Mouse (Mus musculus): ENCODE measurements at regions not wholly inside any gene's neighbourhood (a gene's known extent, or its start where the extent isn't known, plus 50 kb on each side); places are given as distances from the start of the nearest gene placed in this dataset.

DNA sequence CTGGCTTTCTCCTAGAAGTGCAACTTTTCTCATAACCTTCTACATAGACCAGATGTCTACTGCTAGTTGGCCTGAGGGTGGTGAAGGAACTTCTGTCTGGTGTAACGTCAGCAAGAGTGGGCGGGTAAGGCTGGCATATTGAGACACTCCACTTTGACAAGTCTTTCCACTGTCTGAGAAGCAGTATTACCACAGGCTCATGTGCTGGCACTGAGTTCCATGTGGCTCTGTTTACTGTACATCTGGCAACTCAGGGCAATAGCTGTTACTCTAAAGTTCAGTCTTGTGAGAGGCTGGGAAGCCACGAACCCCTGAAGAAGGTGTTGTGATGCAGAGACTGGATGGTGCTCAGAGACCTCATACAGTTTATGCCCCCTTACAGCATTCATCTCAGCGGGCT is 230.7 kb upstream of the Tbx18 start:
- no peak for DNase-seq (ENCODE audit: low read depth, low spot score)

DNA sequence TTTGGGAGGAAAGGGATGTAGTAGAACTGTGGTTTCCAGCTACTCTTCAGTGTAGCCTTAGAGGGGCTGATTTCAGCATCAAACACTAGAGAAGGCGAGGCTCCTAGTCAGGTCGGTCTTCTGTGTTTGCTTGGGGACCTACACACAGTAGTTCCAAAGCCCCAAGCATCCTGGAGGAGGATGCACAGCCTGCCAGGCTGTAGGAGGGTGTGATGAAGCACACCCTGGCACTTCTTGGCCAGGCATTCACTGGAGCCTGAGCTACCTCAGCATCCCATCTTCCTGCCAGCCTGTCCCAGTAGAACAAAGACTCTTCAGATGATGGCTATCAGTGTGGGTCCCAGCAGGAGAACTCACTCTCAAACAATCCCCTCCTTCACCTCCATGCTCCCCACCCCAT is 233.4 kb upstream of the Tbx18 start:
- DNase-seq (ENCODE audit: low read depth, low spot score), result no peak

DNA sequence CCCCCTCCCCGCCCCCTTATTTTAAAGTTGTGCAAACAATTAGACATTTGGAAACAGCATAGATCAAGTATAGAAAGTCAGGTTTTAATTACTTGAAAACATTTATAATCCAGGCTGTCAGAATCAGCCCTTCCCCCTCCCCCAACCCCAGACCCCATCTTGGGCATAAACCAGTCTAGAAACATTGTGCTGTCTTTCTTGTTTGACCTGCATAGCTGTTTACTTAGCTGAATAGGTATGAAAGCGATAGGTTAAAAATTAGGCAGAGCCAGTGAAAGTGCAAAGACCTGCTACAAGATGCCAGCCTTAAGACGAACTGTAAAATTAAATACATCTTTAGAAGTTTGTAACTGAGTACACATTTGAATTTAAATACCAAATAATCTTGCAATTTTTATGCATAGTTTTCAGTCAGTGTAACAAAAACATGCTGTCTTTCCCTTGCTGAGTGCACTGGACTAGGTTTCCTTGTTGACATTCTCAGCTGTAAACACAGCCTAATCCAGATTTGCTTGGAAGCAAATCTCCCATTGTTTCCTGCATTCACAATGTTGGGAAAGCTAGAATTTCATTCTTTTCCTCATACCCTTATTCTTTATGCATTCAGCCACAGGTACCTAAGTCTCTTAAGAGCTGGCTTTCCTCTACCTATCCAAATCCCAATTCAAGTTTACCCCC is 234.2 kb upstream of the Tbx18 start:
- DNase-seq (ENCODE audit: low read depth, low spot score), result no peak

DNA sequence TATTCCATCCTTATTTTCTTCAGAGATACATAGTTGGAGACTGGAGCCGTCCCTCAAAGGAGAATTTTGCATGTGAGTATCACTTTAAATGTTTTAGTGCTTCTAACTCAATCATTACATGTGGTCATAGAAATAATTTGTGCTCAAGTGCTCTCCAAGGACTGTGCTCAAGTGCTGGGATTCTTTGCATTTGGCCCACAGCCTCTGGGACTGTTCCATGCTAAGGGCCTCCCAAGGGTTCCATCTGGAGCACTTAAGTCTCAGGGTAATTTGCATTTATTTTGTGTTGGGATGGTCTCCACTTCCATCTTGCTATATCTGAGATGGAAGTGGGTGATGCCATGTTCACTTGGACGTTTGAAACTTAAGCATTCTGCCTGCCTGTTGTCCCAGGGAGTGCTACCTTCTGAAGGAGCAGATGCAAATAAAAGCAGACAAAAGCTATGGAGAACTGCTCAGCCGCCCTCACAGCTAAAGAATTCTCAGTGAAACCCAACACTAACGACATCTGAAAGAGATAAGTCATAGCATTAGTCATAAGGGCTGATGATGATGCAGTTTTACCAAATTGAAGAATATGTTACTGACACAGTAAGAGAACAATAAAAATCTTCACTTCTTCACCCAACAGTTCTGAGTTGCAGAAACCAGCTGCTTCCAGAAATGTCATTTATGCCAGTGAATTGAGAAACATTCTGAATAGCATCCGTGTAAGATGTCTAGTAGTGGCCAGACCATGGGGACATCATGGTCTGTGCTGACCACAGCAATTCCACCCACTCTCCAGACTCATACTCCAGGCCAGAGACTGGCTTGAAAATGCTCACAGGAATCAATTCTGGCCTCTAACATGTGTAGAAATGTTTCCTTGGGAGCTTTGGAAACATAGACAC is 237.4 kb upstream of the Tbx18 start:
- DNase-seq (ENCODE audit: low read depth, low spot score), result no peak

DNA sequence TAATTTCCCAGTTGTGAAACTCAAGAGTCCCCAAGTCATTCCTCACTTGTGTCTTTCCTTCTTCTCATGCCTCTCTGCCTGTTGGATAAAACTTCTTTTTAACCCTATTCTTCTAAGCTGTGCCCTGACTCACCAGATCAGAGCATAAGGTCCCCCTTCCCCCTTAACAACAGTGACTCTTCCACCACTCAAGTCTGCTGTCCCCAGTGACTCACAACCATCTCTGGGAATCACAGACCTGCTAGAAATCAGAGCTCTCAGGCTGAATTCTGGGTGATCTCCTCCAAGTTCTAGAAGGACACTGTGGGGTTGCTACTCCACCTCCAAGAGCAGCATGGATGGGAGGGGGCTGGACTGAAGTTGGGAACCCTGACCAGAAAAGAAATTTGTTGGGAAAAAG is 239.5 kb upstream of the Tbx18 start:
- no peak for DNase-seq (ENCODE audit: low read depth, low spot score)

DNA sequence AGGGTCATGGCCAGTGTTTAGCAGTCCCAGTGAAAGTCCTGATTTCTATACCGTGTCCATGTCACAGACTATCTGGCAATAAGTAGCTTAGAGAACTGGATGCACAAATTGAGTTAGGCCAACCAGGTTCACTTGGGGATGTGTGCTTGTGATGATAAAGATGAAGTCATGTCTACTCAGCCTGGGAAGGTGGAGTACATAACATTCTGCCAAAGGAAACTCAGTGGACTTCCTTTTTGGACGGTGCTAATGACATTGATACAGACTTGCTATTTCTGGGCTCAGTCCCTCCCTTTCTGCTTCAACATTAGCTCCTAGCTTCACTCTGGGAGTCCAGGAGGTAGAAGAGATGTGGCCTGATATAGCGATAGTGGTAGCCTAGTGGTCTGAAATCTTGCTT is 240.7 kb upstream of the Tbx18 start:
- DNase-seq (ENCODE audit: low read depth, low spot score), result no peak

DNA sequence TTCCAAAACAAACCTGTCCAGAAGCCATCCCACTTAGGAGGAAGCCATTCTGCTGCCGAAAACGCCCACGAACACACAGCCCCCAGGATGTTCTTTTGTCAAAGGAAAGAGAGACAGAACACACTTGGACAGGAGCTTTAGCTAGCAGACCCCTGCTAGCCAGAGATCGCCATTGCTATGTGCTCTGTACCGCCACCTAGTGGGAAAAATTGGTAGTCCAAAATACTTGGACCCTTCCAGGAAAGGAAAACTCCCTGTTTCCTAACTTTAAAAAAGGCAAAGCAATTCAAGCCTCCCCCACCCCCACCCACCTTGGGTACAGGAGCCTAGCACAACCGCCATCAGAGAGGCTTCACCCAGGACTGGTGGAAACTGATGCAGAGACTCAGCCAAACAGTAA is 242.5 kb upstream of the Tbx18 start:
- DNase-seq (ENCODE audit: low read depth, low spot score), result peak; percentile 56

DNA sequence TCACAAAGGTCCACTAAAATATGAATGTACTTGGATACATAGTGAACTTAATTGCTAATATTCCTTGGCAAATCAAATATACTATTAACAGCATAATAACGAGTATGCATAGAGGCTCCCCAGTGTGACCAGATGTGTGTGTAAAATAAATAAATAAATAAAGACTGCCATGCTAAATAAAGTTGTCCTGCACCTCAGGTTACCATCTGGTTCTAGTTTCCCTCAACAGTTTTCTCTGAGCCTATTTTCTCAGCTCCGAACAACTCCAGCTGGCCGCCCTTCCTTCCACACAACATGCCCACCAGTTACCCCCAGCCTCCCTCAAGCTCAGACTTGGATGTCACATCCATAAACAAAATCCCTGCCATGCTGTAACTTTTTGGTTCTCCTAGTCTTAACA is 253.8 kb upstream of the Tbx18 start:
- DNase-seq (ENCODE audit: low read depth, low spot score), result peak; percentile 49

DNA sequence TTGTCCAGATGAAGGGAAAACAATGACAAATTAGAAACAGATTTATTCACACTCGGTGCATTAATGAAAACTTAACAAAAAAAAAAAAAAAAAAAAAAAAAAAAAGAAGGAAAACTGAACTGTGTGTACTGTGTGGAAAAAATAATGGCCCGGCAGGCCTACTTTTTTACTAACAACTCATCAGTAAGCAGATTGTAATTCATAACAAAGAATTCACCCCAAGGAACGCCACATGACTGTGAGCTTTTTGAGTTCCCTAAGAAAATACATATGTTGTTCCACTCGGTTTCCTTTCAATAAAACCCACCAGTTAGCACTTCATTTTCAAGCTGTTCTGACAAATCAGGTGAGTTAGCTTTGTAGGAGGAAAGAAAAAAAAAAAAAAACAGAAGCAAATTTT is 254.4 kb upstream of the Tbx18 start:
- peak; percentile 3 for DNase-seq (ENCODE audit: low read depth, low spot score)

DNA sequence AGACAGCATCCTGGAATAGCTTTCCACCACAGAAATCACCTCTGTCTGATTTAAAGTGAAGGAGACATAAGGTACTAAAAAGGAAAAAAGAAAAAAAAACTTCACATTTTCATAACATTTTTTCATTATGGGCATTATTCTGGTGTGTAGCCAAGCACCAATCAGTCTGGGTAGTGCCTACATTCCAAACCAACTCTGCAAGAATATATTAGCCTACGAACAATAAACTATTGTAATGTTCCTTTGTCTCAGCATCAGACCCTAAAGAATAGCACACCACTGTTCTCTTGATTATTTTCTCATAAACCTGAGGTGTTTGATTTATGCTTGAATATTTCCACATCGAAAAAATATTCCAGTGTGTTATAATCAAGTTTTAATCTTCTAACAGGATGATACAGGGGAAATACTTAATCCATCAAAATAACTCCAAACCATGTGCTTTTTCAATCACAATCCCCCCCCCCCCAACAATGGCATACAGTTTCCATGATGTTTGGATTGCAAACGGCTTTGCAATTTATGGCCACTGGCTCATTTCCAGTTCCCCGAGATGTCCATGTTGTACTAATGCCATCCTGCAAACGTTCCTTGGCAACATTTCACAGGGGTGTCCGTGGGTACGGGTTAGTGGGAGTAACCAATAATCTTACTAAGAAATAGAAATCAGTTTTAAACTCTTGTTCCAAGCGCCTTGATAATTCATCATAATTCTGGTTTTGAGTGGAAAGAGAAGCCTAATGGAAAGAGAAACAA is 275.1 kb upstream of the Tbx18 start:
- DNase-seq (ENCODE audit: low read depth, low spot score), result no peak

DNA sequence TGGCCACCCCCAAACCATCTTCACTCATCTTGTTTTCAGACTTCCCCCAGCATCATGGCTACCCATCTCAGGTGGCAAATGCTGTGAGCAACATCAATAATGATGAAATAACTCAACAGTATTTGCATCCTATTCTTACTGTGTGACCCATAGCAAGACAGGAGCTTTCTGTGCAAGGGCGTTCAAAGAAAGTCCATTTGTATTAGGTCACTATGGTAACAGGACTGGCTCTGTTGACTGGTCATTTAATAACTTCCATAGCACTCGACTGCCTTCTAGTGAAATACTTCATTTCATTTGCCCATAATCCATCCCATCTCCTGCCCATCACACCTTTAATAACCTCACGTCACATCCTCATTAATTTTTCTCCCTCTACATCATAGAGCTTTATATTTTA is 292.7 kb upstream of the Tbx18 start:
- no peak for DNase-seq (ENCODE audit: low read depth, low spot score)

DNA sequence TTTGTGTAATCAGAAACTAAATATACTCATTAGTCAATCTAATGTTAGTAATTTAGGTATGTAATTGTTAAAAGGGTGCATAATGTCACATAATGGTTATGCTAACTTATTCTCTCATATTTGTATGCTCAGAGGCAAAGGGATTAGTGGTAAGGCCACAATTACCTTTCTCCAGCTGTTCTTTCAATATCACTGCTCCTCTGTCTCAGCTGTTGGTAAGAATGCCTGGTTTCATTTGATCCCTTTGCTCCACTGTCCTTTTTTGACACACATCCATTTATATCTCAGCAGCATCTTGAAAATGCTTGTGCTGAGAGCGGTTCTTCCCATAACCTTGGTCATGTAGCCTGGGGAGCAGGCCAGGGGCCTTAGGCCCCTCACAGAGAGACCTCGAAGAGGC is 294.9 kb upstream of the Tbx18 start:
- DNase-seq (ENCODE audit: low read depth, low spot score), result no peak

DNA sequence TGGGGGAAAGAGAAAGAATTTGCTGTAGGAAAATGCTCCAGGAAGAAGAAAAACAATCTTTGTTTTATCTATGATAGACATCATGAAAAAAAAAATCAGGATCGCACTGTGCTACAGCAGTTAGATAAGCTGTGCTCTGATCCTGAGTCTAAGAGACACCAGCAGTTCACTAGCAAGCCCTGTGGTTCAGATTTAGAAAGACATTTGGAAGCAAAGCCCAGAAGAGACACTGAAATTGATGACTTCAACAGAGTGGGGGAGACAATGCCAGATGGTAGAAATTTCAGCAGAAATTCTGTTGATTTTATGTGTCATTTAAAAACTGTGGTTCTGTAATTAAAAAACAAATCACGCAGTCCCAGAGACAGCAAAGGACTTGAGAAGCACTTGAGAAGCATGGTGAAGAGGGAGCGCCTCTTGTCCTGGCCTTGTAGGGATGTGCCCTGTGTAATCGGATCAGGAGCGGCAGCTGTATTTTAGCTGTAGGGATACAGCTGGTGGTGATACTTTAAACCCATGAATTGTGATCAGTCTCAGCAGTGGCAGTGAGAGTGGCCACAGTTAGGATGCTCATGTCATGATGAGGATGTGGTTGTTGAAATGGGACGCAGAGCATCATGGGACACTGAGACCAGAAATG is 296.4 kb upstream of the Nt5e start:
- no peak for DNase-seq (ENCODE audit: low read depth, low spot score)

DNA sequence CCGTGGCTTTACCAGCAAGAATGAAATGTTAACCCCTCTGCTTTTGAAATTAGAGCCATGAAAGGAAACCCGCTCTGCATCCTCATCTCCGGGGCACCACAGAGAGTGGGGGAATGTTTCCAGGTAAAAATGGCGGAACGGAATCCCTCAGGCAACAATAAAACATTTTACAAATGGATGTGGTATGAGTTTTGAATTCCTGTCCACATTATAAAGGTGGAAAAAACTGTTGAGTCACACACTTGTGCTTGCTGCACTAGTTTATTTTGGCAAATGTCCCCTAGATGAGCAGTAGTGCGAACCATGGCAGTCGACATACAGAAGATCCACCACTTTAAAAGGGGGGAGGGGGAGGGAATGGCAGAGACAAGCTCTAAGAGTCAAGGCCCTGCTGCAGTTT is 289.4 kb upstream of the Nt5e start:
- DNase-seq (ENCODE audit: low read depth, low spot score), result no peak

DNA sequence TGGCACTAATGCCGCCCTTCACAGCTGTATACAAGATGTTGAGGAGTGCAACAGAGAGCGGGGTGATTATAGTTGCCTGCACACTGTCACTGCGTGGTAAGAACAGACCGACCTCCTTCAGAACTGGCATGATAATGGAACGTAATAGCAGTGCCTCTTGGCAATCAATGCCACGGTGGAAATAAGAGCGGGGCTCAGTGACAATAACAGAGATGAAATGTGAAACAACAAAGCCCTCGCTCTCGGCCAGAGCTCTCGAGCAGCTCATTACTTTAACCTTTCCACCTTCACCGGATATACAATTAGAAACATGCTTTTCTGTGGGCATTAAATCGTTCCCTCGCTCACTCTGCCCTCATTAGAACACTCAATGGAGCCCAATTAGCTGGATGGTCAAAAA is 277.7 kb upstream of the Nt5e start:
- no peak for DNase-seq (ENCODE audit: low read depth, low spot score)

DNA sequence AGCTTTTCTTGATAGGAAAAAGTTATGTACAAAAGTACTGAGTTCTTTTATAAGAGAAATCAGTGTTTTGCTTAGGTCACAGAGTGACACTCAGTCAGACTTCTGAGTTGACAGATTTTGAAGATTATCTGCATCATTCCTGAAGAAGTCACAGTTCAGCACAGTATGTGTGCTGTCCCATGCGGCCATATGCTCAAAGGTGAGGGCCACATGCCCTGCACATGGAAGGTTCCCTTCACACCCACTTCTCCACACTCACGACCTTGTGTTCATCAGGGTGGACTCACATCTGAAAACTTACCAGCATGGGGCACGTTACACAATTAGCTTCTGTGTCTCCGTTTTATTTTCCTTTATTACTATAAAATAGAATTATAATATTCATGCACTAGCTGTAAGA is 277.2 kb upstream of the Nt5e start:
- DNase-seq (ENCODE audit: low read depth, low spot score), result no peak

DNA sequence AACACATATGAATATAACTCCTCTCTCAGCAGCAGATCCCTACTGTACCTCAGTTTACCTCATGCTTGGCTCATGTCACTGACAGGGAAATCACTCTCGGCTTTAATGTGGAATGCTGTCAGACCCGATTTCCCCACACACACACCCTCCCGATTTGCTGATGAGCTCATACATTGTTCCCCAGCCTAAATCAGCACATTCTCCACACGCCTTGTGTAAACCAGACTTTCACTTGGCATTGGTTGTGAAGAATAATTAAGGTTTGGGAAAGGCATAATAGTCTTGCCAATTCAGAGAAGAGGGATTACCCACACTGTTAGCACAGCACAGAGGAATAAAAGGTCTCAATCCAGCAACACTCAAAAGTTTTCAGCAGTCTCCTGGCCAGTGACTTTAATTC is 268.4 kb upstream of the Nt5e start:
- DNase-seq (ENCODE audit: low read depth, low spot score), result no peak

DNA sequence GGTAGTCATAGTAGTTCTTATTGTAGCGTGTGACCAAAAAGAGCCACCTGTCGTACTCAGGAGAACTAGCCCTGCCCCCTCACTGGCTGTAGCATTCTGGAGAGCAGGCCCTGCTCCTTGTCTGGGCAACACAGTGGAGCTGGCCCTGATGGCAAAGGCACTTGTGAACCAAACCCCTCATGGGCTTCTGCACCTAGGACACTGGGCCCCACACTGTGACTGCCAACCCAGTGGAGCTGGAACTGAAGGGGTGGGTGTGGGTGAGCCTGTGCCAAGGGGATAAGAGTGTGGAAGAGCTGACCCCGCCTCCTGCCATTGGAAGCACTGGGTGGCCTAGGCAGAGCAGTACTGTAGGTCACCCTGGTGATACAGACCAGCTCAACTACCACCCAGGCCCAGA is 268.0 kb upstream of the Nt5e start:
- no peak for DNase-seq (ENCODE audit: low read depth, low spot score)

DNA sequence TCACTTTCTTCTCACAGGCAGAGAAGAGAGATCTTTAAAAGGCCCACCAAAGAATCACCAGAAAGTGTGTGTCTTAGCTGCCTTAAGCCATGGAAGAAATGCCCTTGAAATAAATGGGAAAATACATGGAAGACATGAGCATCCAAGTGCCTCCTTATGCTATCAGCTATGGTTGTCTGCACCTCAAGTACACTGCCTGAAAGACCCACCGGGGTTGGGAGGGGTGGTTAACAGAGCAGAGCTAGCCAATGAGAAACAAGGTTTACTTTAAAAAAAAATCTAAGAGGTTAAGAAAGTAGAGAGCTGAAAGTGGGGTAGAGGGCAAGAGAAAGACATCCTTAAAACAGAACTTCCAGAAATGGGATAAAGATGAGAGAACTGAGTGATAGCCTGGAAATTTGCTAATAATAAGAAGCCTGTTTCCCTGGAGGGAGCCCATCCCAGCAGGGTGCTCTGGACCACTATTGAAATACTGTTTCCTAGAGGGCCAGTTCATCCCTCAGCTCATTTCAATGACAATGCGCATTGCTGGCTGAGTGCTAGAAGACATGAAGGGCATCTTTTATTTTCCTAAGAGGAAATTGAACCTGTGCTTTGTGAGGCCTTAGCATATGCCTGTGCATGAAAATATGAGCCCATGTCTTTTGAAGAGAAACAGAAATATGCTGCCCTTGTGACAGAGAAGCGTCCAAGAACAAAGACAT is 262.9 kb upstream of the Nt5e start:
- no peak for DNase-seq (ENCODE audit: low read depth, low spot score)

DNA sequence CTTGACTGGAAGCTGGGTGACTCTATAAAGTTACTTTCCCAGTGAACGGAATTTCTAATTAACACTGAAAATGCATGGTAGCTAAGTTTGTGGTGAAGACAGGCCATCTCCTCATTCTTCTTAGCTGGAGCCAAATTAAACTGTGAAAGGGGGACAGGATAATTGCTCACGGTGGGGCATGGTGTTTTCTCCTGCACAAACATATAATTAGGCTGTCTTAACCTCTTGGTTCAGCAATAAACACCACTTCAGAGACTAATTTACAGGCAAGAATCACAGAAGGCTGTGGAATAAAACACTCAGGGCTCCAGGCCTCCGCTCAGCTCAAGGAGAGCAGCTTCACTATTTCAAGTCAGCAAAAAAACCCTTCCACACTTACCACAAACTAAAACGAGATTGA is 261.9 kb upstream of the Nt5e start:
- DNase-seq (ENCODE audit: low read depth, low spot score), result no peak

DNA sequence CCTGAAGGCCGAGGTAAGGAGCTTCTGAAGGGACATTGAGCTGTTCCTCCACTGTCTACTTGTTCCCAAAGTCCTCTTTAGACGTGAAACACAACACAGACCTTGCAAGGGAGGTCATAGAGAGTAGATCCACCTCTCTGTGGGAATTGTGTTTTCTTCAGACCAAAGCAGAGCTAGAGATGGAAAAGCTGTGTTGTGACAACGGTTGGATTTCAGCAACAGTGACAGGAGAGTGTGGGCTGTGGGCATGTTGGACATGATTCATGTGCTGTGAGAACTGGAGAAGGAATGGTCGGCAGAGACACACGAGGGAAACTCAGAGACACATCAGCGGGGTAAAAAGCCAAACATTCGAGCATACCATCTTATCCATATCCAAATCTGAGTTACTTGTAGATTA is 261.2 kb upstream of the Nt5e start:
- no peak for DNase-seq (ENCODE audit: low read depth, low spot score)

DNA sequence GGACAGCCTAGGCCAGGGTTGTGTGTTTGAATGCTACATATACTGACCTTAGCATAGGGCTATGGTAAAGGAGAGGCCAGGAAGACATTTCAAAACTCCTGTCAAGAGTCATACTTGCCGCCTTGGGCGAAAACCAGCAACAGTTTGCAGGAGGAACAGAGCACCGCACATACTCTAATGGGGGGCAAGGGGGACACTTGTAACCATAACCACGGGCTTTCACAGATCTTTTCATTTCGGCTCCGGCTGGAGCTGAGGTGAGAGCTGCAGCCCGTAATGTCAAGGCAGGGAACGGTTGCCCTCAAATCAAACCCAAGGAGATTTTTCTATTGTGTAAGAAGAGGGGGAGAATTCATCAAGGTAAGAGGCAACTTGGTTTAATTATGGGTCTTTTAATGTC is 258.7 kb upstream of the Nt5e start:
- no peak for DNase-seq (ENCODE audit: low read depth, low spot score)
